Mouse (Mus musculus): ENCODE measurements at regions not wholly inside any gene's neighbourhood (a gene's known extent, or its start where the extent isn't known, plus 50 kb on each side); places are given as distances from the start of the nearest gene placed in this dataset.

- WGBS = 86% methylated on average over 3 of the region's 3 CpGs
- TF ChIP-seq CTCF (IDR thresholded peaks at IDR 0.05; ENCODE audit: insufficient read depth, low read depth, low read length) (no peak), POLR2A (IDR thresholded peaks at IDR 0.05; ENCODE audit: insufficient read depth, low read depth, low read length) (no peak)
Observed at GRCm38 (mm10) chr6:51785615-51786014, 226.7 kb downstream of the Skap2 start.

GRCm38 (mm10) chr6:51786836-51787235 is 225.5 kb downstream of the Skap2 start:
- Histone ChIP-seq H3K27ac (ENCODE audit: insufficient read depth, low read depth, low read length) (no peak overlapping the region), H3K4me3 (ENCODE audit: insufficient read depth, low read depth, low read length) (no peak overlapping the region), H3K4me1 (ENCODE audit: control insufficient read depth, insufficient read depth, low read length) (no peaks in the 10 kb centered on the region)
- 82% methylated on average over 3 of the region's 3 CpGs for WGBS
- TF ChIP-seq CTCF (IDR thresholded peaks at IDR 0.05; ENCODE audit: insufficient read depth, low read depth, low read length) (no peak), POLR2A (IDR thresholded peaks at IDR 0.05; ENCODE audit: insufficient read depth, low read depth, low read length) (no peak)

More at GRCm38 (mm10) chr6:51785615-51786014, 226.7 kb downstream of the Skap2 start:
- Histone ChIP-seq H3K27ac (ENCODE audit: insufficient read depth, low read depth, low read length) (no peak overlapping the region), H3K4me1 (ENCODE audit: control insufficient read depth, insufficient read depth, low read length) (no peaks in the 10 kb centered on the region), H3K4me3 (ENCODE audit: insufficient read depth, low read depth, low read length) (no peak overlapping the region)

- TF ChIP-seq POLR2A (IDR thresholded peaks at IDR 0.05; ENCODE audit: insufficient read depth, low read depth, low read length) = no peak
- no peak for TF ChIP-seq CTCF (IDR thresholded peaks at IDR 0.05; ENCODE audit: insufficient read depth, low read depth, low read length)
- Histone ChIP-seq H3K27ac (ENCODE audit: insufficient read depth, low read depth, low read length) (no peak overlapping the region), H3K4me1 (ENCODE audit: control insufficient read depth, insufficient read depth, low read length) (no peaks in the 10 kb centered on the region), H3K4me3 (ENCODE audit: insufficient read depth, low read depth, low read length) (no peak overlapping the region)
- 68% methylated on average over 9 of the region's 9 CpGs for WGBS
Observed at GRCm38 (mm10) chr6:51788156-51788555, 224.2 kb downstream of the Skap2 start.

GRCm38 (mm10) chr6:51790293-51790692 is 222.1 kb downstream of the Skap2 start:
- TF ChIP-seq CTCF (IDR thresholded peaks at IDR 0.05; ENCODE audit: insufficient read depth, low read depth, low read length) = no peak
- TF ChIP-seq POLR2A (IDR thresholded peaks at IDR 0.05; ENCODE audit: insufficient read depth, low read depth, low read length) = no peak
- Histone ChIP-seq H3K27ac (ENCODE audit: insufficient read depth, low read depth, low read length) (no peak overlapping the region), H3K4me1 (ENCODE audit: control insufficient read depth, insufficient read depth, low read length) (no peaks in the 10 kb centered on the region), H3K4me3 (ENCODE audit: insufficient read depth, low read depth, low read length) (no peak overlapping the region)
- WGBS = 65% methylated on average over 5 of the region's 5 CpGs

- TF ChIP-seq CTCF (IDR thresholded peaks at IDR 0.05; ENCODE audit: insufficient read depth, low read depth, low read length) = no peak
- TF ChIP-seq POLR2A (IDR thresholded peaks at IDR 0.05; ENCODE audit: insufficient read depth, low read depth, low read length) = no peak
- H3K4me3 ChIP-seq (ENCODE audit: insufficient read depth, low read depth, low read length) = no peak overlapping the region
- H3K4me1 ChIP-seq (ENCODE audit: control insufficient read depth, insufficient read depth, low read length) = no peaks in the 10 kb centered on the region
- WGBS = 91% methylated on average over 7 of the region's 7 CpGs
- no peak overlapping the region for H3K27ac ChIP-seq (ENCODE audit: insufficient read depth, low read depth, low read length)
Observed at GRCm38 (mm10) chr6:51790693-51791092, 221.7 kb downstream of the Skap2 start.

- H3K4me3 ChIP-seq (ENCODE audit: insufficient read depth, low read depth, low read length) = no peak overlapping the region
- TF ChIP-seq CTCF (IDR thresholded peaks at IDR 0.05; ENCODE audit: insufficient read depth, low read depth, low read length) = no peak
- no peak for TF ChIP-seq POLR2A (IDR thresholded peaks at IDR 0.05; ENCODE audit: insufficient read depth, low read depth, low read length)
- H3K27ac ChIP-seq (ENCODE audit: insufficient read depth, low read depth, low read length) = no peak overlapping the region
- WGBS = 55% methylated on average over 4 of the region's 4 CpGs
- no peaks in the 10 kb centered on the region for H3K4me1 ChIP-seq (ENCODE audit: control insufficient read depth, insufficient read depth, low read length)
Observed at GRCm38 (mm10) chr6:51795300-51795699, 217.0 kb downstream of the Skap2 start.

GRCm38 (mm10) chr6:51798577-51799240 is 213.6 kb downstream of the Skap2 start:
- no peak overlapping the region for H3K27ac ChIP-seq (ENCODE audit: insufficient read depth, low read depth, low read length)
- H3K4me3 ChIP-seq (ENCODE audit: insufficient read depth, low read depth, low read length) = no peak overlapping the region
- no peaks in the 10 kb centered on the region for H3K4me1 ChIP-seq (ENCODE audit: control insufficient read depth, insufficient read depth, low read length)
- 89% methylated on average over 12 of the region's 12 CpGs for WGBS
- no peak for TF ChIP-seq CTCF (IDR thresholded peaks at IDR 0.05; ENCODE audit: insufficient read depth, low read depth, low read length)
- TF ChIP-seq POLR2A (IDR thresholded peaks at IDR 0.05; ENCODE audit: insufficient read depth, low read depth, low read length) = no peak

- TF ChIP-seq CTCF (IDR thresholded peaks at IDR 0.05; ENCODE audit: insufficient read depth, low read depth, low read length) = no peak
- no peak for TF ChIP-seq POLR2A (IDR thresholded peaks at IDR 0.05; ENCODE audit: insufficient read depth, low read depth, low read length)
- 91% methylated on average over 7 of the region's 7 CpGs for WGBS
- Histone ChIP-seq H3K4me1 (ENCODE audit: control insufficient read depth, insufficient read depth, low read length) (no peaks in the 10 kb centered on the region), H3K27ac (ENCODE audit: insufficient read depth, low read depth, low read length) (no peak overlapping the region), H3K4me3 (ENCODE audit: insufficient read depth, low read depth, low read length) (no peak overlapping the region)
Observed at GRCm38 (mm10) chr6:51805656-51806055, 206.7 kb downstream of the Skap2 start.

Data from olfactory bulb, adult 2 months (tissue).